Mouse (Mus musculus) MEL (cell line): ENCODE results near the gene Psmd9. TPM values are rescaled to one million over a fixed set of nuclear protein-coding genes. Genes with fewer than 3 reads are reported as not detected.

ENCODE experiments used
- DNase-seq: peaks from one replicate; pipeline ENCODE4 v3.0.0; 2011; ENCODE audit warnings: low read depth, low spot score
- H3K27ac ChIP-seq: 2 replicates; pipeline ENCODE4 v1.5.1; 2012; ENCODE audit warnings: low read depth, mild to moderate bottlenecking, control low read depth, low read length, moderate library complexity; ENCODE audit not compliant: control insufficient read depth
- H3K27me3 ChIP-seq, 2 experiments: fragments of 150-350 bp in 1 of 2; sonication (generic) in 1 of 2; 2 replicates each; pipeline ENCODE4 v1.6.1; 2012; ENCODE audit warnings: low read length in 2 of 2, mild to moderate bottlenecking in 2 of 2, improper control_type of control experiment in 1 of 2, moderate library complexity in 1 of 2; ENCODE audit not compliant: insufficient read depth in 2 of 2, control insufficient read depth in 1 of 2
- H3K36me3 ChIP-seq, 2 experiments: 2 replicates each; pipeline ENCODE4 v1.6.1; 2012 to 2014; ENCODE audit warnings: low read length in 2 of 2, improper control_type of control experiment in 1 of 2, inconsistent platforms in 1 of 2, mild to moderate bottlenecking in 1 of 2; ENCODE audit not compliant: insufficient read depth in 2 of 2, control insufficient read depth in 1 of 2
- H3K4me1 ChIP-seq, 2 experiments: fragments of 150-350 bp in 1 of 2; sonication (generic) in 1 of 2; 2 replicates each; pipeline ENCODE4 v1.6.1; 2012; ENCODE audit warnings: low read length in 2 of 2, improper control_type of control experiment in 1 of 2, mild to moderate bottlenecking in 1 of 2; ENCODE audit not compliant: insufficient read depth in 2 of 2, control insufficient read depth in 1 of 2
- H3K4me3 ChIP-seq, 2 experiments: fragments of 150-350 bp in 1 of 2; sonication (generic) in 1 of 2; 2 replicates each; pipeline ENCODE4 v1.5.1; 2012; ENCODE audit warnings: low read depth in 2 of 2, low read length in 2 of 2, mild to moderate bottlenecking in 2 of 2, moderate library complexity in 2 of 2, control low read depth in 1 of 2, improper control_type of control experiment in 1 of 2; ENCODE audit not compliant: control insufficient read depth in 1 of 2, insufficient read depth in 1 of 2
- H3K79me2 ChIP-seq: 2 replicates; pipeline ENCODE4 v1.6.1; 2012; ENCODE audit warnings: mild to moderate bottlenecking, low read length, moderate library complexity; ENCODE audit not compliant: control insufficient read depth, poor library complexity, insufficient read depth
- H3K9ac ChIP-seq: 2 replicates; pipeline ENCODE4 v1.6.1; 2012; ENCODE audit warnings: low read depth, mild to moderate bottlenecking, control low read depth, low read length, moderate library complexity; ENCODE audit not compliant: control insufficient read depth, poor library complexity, severe bottlenecking
- H3K9me3 ChIP-seq: fragments of 150-350 bp; sonication (generic); replicated peaks from 2 replicates; pipeline ENCODE4 v1.6.1; 2012; ENCODE audit warnings: mild to moderate bottlenecking, low read length, improper control_type of control experiment, moderate library complexity; ENCODE audit not compliant: insufficient read depth
- BHLHE40 ChIP-seq: IDR thresholded peaks from 2 replicates; pipeline ENCODE4 v1.6.1; 2012; ENCODE audit warnings: low read depth, mild to moderate bottlenecking, inconsistent platforms, low read length, improper control_type of control experiment, borderline replicate concordance
- CHD1 ChIP-seq: IDR thresholded peaks from 2 replicates; pipeline ENCODE4 v1.6.1; 2012; ENCODE audit warnings: low read depth, mild to moderate bottlenecking, inconsistent platforms, low read length, improper control_type of control experiment
- CHD2 ChIP-seq: IDR thresholded peaks from 2 replicates; pipeline ENCODE4 v1.6.1; 2011; ENCODE audit warnings: low read length, improper control_type of control experiment
- CTCF ChIP-seq, 3 experiments: IDR thresholded peaks in 2 of 3; conservative IDR thresholded peaks in 1 of 3; 2 replicates each; pipeline ENCODE4 v1.5.1; 2011 to 2012; ENCODE audit warnings: low read length in 3 of 3, low read depth in 2 of 3, mild to moderate bottlenecking in 2 of 3, improper control_type of control experiment in 1 of 3, inconsistent platforms in 1 of 3, mixed read lengths in 1 of 3, moderate library complexity in 1 of 3; ENCODE audit not compliant: control insufficient read depth in 1 of 3, insufficient read depth in 1 of 3, poor library complexity in 1 of 3, severe bottlenecking in 1 of 3
- E2F4 ChIP-seq: IDR thresholded peaks from 2 replicates; pipeline ENCODE4 v1.6.1; 2011; ENCODE audit warnings: low read depth, low read length, improper control_type of control experiment, borderline replicate concordance
- ELF1 ChIP-seq: IDR thresholded peaks from 2 replicates; pipeline ENCODE4 v1.6.1; 2014; ENCODE audit warnings: low read depth, mild to moderate bottlenecking, inconsistent platforms, low read length, improper control_type of control experiment, moderate library complexity
- GABPA ChIP-seq: IDR thresholded peaks from 2 replicates; pipeline ENCODE4 v1.6.1; 2012; ENCODE audit warnings: low read depth, mild to moderate bottlenecking, inconsistent platforms, low read length, improper control_type of control experiment, moderate library complexity
- GATA1 ChIP-seq: IDR thresholded peaks from 2 replicates; pipeline ENCODE4 v1.6.1; 2011; ENCODE audit warnings: low read depth, low read length, improper control_type of control experiment
- HCFC1 ChIP-seq: IDR thresholded peaks from 2 replicates; pipeline ENCODE4 v1.6.1; 2012; ENCODE audit warnings: low read depth, mild to moderate bottlenecking, inconsistent platforms, low read length, improper control_type of control experiment, moderate library complexity
- MAZ ChIP-seq: IDR thresholded peaks from 2 replicates; pipeline ENCODE4 v1.6.1; 2012; ENCODE audit warnings: low read depth, mild to moderate bottlenecking, inconsistent platforms, low read length, improper control_type of control experiment
- MEF2A ChIP-seq: IDR thresholded peaks from 2 replicates; pipeline ENCODE4 v1.6.1; 2014; ENCODE audit warnings: low read depth, mild to moderate bottlenecking, inconsistent platforms, low read length, improper control_type of control experiment; ENCODE audit not compliant: poor library complexity, insufficient replicate concordance, severe bottlenecking; ENCODE audit errors: extremely low read depth
- MYB ChIP-seq: IDR thresholded peaks from 2 replicates; pipeline ENCODE4 v1.6.1; 2011; ENCODE audit warnings: mild to moderate bottlenecking, low read depth, low read length, improper control_type of control experiment
- MYC ChIP-seq: IDR thresholded peaks from 2 replicates; pipeline ENCODE4 v1.6.1; 2011; ENCODE audit warnings: low read depth, mild to moderate bottlenecking, low read length, improper control_type of control experiment, moderate library complexity
- NELFE ChIP-seq: IDR thresholded peaks from 2 replicates; pipeline ENCODE4 v1.6.1; 2011; ENCODE audit warnings: low read depth, low read length, improper control_type of control experiment
- POLR2AphosphoS2 ChIP-seq: IDR thresholded peaks from 2 replicates; pipeline ENCODE4 v1.6.1; 2011; ENCODE audit warnings: low read length, improper control_type of control experiment
- RAD21 ChIP-seq: IDR thresholded peaks from 2 replicates; pipeline ENCODE4 v1.6.1; 2011; ENCODE audit warnings: mild to moderate bottlenecking, low read depth, low read length, improper control_type of control experiment
- RCOR1 ChIP-seq: IDR thresholded peaks from 2 replicates; pipeline ENCODE4 v1.6.1; 2012; ENCODE audit warnings: low read depth, mild to moderate bottlenecking, inconsistent platforms, low read length, improper control_type of control experiment
- SMC3 ChIP-seq: IDR thresholded peaks from 2 replicates; pipeline ENCODE4 v1.6.1; 2011; ENCODE audit warnings: low read depth, low read length, improper control_type of control experiment
- TAL1 ChIP-seq: IDR thresholded peaks from 2 replicates; pipeline ENCODE4 v1.6.1; 2012; ENCODE audit warnings: mild to moderate bottlenecking, inconsistent platforms, low read length, moderate library complexity, mixed read lengths
- TBP ChIP-seq: IDR thresholded peaks from 2 replicates; pipeline ENCODE4 v1.8.0; 2011; ENCODE audit warnings: low read depth, low read length, improper control_type of control experiment
- TCF12 ChIP-seq: IDR thresholded peaks from 2 replicates; pipeline ENCODE4 v1.6.1; 2014; ENCODE audit warnings: low read depth, mild to moderate bottlenecking, inconsistent platforms, low read length, improper control_type of control experiment, moderate library complexity
- UBTF ChIP-seq: IDR thresholded peaks from 2 replicates; pipeline ENCODE4 v1.6.1; 2012; ENCODE audit warnings: low read depth, mild to moderate bottlenecking, inconsistent platforms, low read length, improper control_type of control experiment, moderate library complexity, borderline replicate concordance; ENCODE audit not compliant: insufficient read depth
- USF1 ChIP-seq: IDR thresholded peaks from 2 replicates; pipeline ENCODE4 v1.6.1; 2014; ENCODE audit warnings: low read depth, mild to moderate bottlenecking, inconsistent platforms, low read length, improper control_type of control experiment, moderate library complexity
- USF2 ChIP-seq, 2 experiments: IDR thresholded peaks; 2 replicates each; pipeline ENCODE4 v1.6.1; 2011 to 2012; ENCODE audit warnings: improper control_type of control experiment in 2 of 2, low read length in 2 of 2, borderline replicate concordance in 1 of 2, inconsistent platforms in 1 of 2, low read depth in 1 of 2, mild to moderate bottlenecking in 1 of 2; ENCODE audit not compliant: insufficient read depth in 1 of 2
- ZKSCAN1 ChIP-seq: IDR thresholded peaks from 2 replicates; pipeline ENCODE4 v1.6.1; 2012; ENCODE audit warnings: low read depth, mild to moderate bottlenecking, inconsistent platforms, low read length, improper control_type of control experiment, moderate library complexity
- ZMIZ1 ChIP-seq: IDR thresholded peaks from 2 replicates; pipeline ENCODE4 v1.6.1; 2012; ENCODE audit warnings: low read depth, mild to moderate bottlenecking, inconsistent platforms, low read length, improper control_type of control experiment, moderate library complexity
- polyA plus RNA-seq, 2 experiments: library from polyadenylated mRNA; stranded (reverse) in 1 of 2; unstranded in 1 of 2; fragments of >175 nt in 1 of 2; fragments of >200 nt in 1 of 2; gene quantifications; 2 replicates each; pipeline versions ENCODE4 v1.2.1 to v1.2.4; 2012; ENCODE audit warnings: low replicate concordance in 2 of 2, low read depth in 1 of 2; ENCODE audit not compliant: insufficient read length in 2 of 2, insufficient read depth in 1 of 2, missing spikeins in 1 of 2
- total RNA-seq: library from RNA; depleted of rRNA; stranded (reverse); fragments of 300-350 nt; gene quantifications from 2 replicates; pipeline ENCODE4 v1.2.3, GENCODE M21; 2012

Gene Psmd9
- total and polyA plus RNA-seq, 3 experiments, result 32.0 to 54.6 TPM; not detected in 1

DNA sequence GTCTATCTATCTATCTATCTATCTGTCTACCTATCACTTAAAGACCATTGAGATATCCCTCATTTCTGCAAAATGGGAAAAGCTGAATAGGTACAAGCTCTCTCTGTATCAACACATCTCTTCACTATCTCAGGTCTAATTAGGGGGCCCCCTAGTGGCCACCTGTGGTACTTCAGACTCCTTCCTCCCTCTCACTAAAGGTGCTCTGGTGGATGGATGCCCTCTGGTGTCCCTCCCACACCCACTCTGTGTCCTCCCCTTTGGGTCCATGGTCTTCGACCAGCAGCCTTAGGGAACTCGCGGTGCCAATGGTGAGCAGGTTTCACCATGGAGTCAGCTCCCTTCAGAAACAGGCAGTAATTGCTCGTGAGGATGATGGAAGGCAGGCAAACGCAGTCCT, 89.8 kb downstream of the Psmd9 start:
- TF ChIP-seq MAZ (no peak), UBTF (no peak), ELF1 (no peak), RCOR1 (no peak), POLR2AphosphoS2 (no peak), CHD1 (no peak), BHLHE40 (no peak), CTCF (IDR thresholded peaks at IDR 0.05 in 2 of 3, conservative IDR thresholded peaks at IDR 0.05 in 1 of 3; ENCODE audit: control insufficient read depth in 1 of 3, insufficient read depth in 1 of 3, low read depth in 2 of 3, low read length in 3 of 3, poor library complexity in 1 of 3, severe bottlenecking in 1 of 3) (peak; percentile 73 to 96 (median 87)), USF1 (no peak), HCFC1 (no peak), CHD2 (no peak), ZKSCAN1 (no peak), TAL1 (no peak), NELFE (no peak), MYB (no peak), MEF2A (no peak), RAD21 (peak; percentile 32), USF2 (IDR thresholded peaks at IDR 0.05; ENCODE audit: borderline replicate concordance in 1 of 2, insufficient read depth in 1 of 2, low read depth in 1 of 2, low read length in 2 of 2) (no peak), GATA1 (0 out of 2 replicates have a peak, but pooled peaks have one; percentile 20), SMC3 (peak; percentile 74), ZMIZ1 (no peak), E2F4 (no peak), MYC (no peak), TCF12 (no peak), GABPA (no peak), TBP (no peak)
- DNase-seq, result peak; percentile 56
- Histone ChIP-seq H3K36me3 (peaks cover 0 to 6% of the 10 kb centered on the region in 2 experiments; a peak in 2 of 4 replicates), H3K9me3 (no peaks in the 10 kb centered on the region), H3K4me1 (peaks cover 0 to 8% of the 10 kb centered on the region in 2 experiments; a peak in 3 of 4 replicates), H3K9ac (no peak overlapping the region), H3K4me3 (no peak overlapping the region), H3K27me3 (no peaks in the 10 kb centered on the region), H3K27ac (no peak overlapping the region), H3K79me2 (no peaks in the 10 kb centered on the region)
